Comparison of ENCODE assay signal across 8 mouse cellular contexts in the genomic region with DNA sequence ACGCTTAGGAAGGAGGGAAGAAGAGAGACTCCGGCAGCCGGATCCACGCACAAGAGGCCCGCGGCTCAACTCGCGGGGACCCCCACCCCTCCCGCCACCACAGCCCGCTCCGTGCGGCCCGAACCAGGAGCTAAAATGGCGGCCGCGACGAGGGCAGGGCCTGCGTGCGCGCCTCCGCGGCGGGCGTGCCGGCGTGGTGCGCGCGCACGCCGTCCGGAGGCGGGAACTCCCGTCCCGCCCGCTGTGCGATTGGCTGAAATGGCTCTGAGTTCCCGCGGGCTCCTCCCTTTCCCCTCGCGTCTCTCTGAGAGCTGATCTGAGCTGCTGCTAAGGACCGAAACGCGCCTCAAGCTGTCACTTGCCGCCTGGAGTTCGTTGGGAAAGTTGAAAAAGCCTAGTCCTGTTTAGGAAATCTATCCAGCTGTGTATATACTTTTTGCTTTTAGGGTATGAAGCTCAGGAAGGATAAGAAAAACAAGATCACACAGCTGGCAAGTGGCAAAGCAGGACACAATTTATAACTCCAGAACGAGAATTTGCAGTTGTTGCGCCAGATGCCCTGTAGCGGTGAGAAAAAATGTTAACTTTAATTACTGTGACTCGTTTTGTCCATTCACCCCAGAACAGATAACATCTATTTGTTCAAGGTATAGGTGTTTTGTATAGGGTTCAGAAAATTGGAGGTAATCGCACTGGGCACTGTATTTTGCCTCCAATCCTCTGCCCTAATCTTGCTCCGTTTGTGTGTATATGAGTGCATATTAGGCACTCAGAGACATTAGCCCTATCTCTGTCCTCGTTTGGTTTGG. TPM values are rescaled to one million over a fixed set of nuclear protein-coding genes. Genes with fewer than 3 reads are reported as not detected.
DNase-seq lines count a peak whose midpoint lies in the region; ATAC-seq lines count a peak whose summit lies in the region.

A gene (minus strand): TSS at position 144 of the 809 bp plus-strand sequence.

- H3K4me1 ChIP-seq in hindbrain, embryonic 12.5 days = peaks cover 22% of the 10 kb centered on the region

- peak within 1 kb of the TSS; percentile 88 for H3K9ac ChIP-seq in hindbrain, embryonic 12.5 days

- peak within 1 kb of the TSS; percentile 91 for H3K27ac ChIP-seq in hindbrain, embryonic 12.5 days

- 1% methylated on average over 53 of the region's 53 CpGs for WGBS in hindbrain, embryonic 12.5 days

- DNase-seq in NIH3T3 (ENCODE audit: low read depth) = peak; percentile 98
- DNase-seq in cerebellum, postnatal 10 days = peak; percentile 97 to 98
- peak; percentile 86 to 91 for DNase-seq in frontal cortex, postnatal 10 days (ENCODE audit: low spot score in 2 of 2)
- peak; percentile 90 to 94 for DNase-seq in layer of hippocampus, postnatal 14 days (ENCODE audit: low spot score in 2 of 2)
- peak; percentile 91 for DNase-seq in lung, postnatal 14 days
- peak; percentile 90 for DNase-seq in retina, adult 2 months (ENCODE audit: low read depth, low spot score)
- peak; percentile 90 to 92 for DNase-seq in thymus, postnatal 36 days

- H3K27me3 ChIP-seq in hindbrain, embryonic 12.5 days = no peaks in the 10 kb centered on the region

- peak within 1 kb of the TSS; percentile 62 for H3K4me2 ChIP-seq in hindbrain, embryonic 12.5 days (replicated peaks)

- H3K4me3 ChIP-seq in hindbrain, embryonic 12.5 days = peak within 1 kb of the TSS; percentile 88

- peak; percentile 97 for ATAC-seq in hindbrain, embryonic 12.5 days (ENCODE audit: low FRiP score)

- H3K36me3 ChIP-seq in hindbrain, embryonic 12.5 days = no peaks in the 10 kb centered on the region

- no peaks in the 10 kb centered on the region for H3K9me3 ChIP-seq in hindbrain, embryonic 12.5 days (replicated peaks)

RNA-seq across cellular contexts. Expression of the gene that starts here (rescaled TPM):
- 173 and 179 TPM in 2 replicates for polyA plus RNA-seq in hindbrain, embryonic 12.5 days (2016; fragmentation: Nextera tagmentation; extraction: Ambion mirVana)
- 10 to 100 TPM; 89.7 to 94.5 TPM for total RNA-seq in layer of hippocampus, postnatal 14 days (2021)

Comparison
In these comparisons a context has a peak if more than half of its experiments do, and no peak if none do; other contexts are left out.
1. Peak in every context shown above with its lines: DNase-seq, ATAC-seq, H3K4me3 ChIP-seq and H3K27ac ChIP-seq.